Mouse (Mus musculus): ENCODE measurements around the gene Tmprss11b. TPM values are rescaled to one million over a fixed set of nuclear protein-coding genes. Genes with fewer than 3 reads are reported as not detected.
"Not testable (repeated sequence)": the region's sequence is repeated elsewhere in the genome, so short reads cannot be mapped to it uniquely, and the experiment has no call there.

Tmprss11b gene
- 0.06 and 0.24 TPM in 2 replicates for polyA plus RNA-seq (2016; fragmentation: Nextera tagmentation; extraction: Ambion mirVana)

- no peak within 1 kb of the TSS for H3K4me2 ChIP-seq (replicated peaks)
- WGBS: 66% methylated on average over 5 of the region's 5 CpGs
- no peak within 1 kb of the TSS for H3K9ac ChIP-seq
- ATAC-seq (ENCODE audit: insufficient number of reproducible peaks, insufficient read depth, low FRiP score, low TSS enrichment): no peak
- H3K4me1 ChIP-seq: no peaks in the 10 kb centered on the region
- no peaks in the 10 kb centered on the region for H3K9me3 ChIP-seq
- no peak within 1 kb of the TSS for H3K27ac ChIP-seq
- no peak within 1 kb of the TSS for H3K4me3 ChIP-seq
- no peaks in the 10 kb centered on the region for H3K36me3 ChIP-seq
- H3K27me3 ChIP-seq: no peaks in the 10 kb centered on the region
Measured at GRCm38 (mm10) chr5:86676262-86676661, at the start of gene Tmprss11b. Gene Tmprss11b (minus strand): TSS chr5:86676362.

GRCm38 (mm10) chr5:86725021-86725420, 48.9 kb upstream of the Tmprss11b start:
- no peak for ATAC-seq (ENCODE audit: insufficient number of reproducible peaks, insufficient read depth, low FRiP score, low TSS enrichment)
- Histone ChIP-seq H3K9me3 (no peaks in the 10 kb centered on the region), H3K4me1 (no peaks in the 10 kb centered on the region), H3K27me3 (no peaks in the 10 kb centered on the region), H3K9ac (no peak overlapping the region), H3K27ac (no peak overlapping the region), H3K4me3 (no peak overlapping the region), H3K4me2 (replicated peaks) (no peak overlapping the region), H3K36me3 (no peaks in the 10 kb centered on the region)

- Histone ChIP-seq H3K27ac (no peak overlapping the region), H3K4me2 (replicated peaks) (no peak overlapping the region), H3K4me3 (no peak overlapping the region), H3K9ac (no peak overlapping the region), H3K36me3 (no peaks in the 10 kb centered on the region), H3K4me1 (no peaks in the 10 kb centered on the region), H3K9me3 (no peaks in the 10 kb centered on the region), H3K27me3 (no peaks in the 10 kb centered on the region)
- WGBS: 16% methylated on average over 2 of the region's 2 CpGs
- peak; percentile 28; the same call in 1 of the 2 replicates for ATAC-seq (ENCODE audit: insufficient number of reproducible peaks, insufficient read depth, low FRiP score, low TSS enrichment)
Measured at GRCm38 (mm10) chr5:86722820-86723460, 46.8 kb upstream of the Tmprss11b start.

- H3K4me3 ChIP-seq: no peak overlapping the region
- ATAC-seq (ENCODE audit: insufficient number of reproducible peaks, insufficient read depth, low FRiP score, low TSS enrichment): no peak
- no peak overlapping the region for H3K4me2 ChIP-seq (replicated peaks)
- H3K27ac ChIP-seq: no peak overlapping the region
- 82% methylated on average over 2 of the region's 2 CpGs for WGBS
- H3K4me1 ChIP-seq: no peaks in the 10 kb centered on the region
- no peaks in the 10 kb centered on the region for H3K9me3 ChIP-seq
- H3K9ac ChIP-seq: no peak overlapping the region
- H3K36me3 ChIP-seq: no peaks in the 10 kb centered on the region
- H3K27me3 ChIP-seq: no peaks in the 10 kb centered on the region
Measured at GRCm38 (mm10) chr5:86714967-86715366, 38.8 kb upstream of the Tmprss11b start.

GRCm38 (mm10) chr5:86704923-86705322, 28.8 kb upstream of the Tmprss11b start:
- H3K36me3 ChIP-seq: no peaks in the 10 kb centered on the region
- H3K27me3 ChIP-seq: no peaks in the 10 kb centered on the region
- no peak overlapping the region for H3K27ac ChIP-seq
- WGBS: 82% methylated on average over 3 of the region's 3 CpGs
- no peak overlapping the region for H3K4me2 ChIP-seq (replicated peaks)
- ATAC-seq (ENCODE audit: insufficient number of reproducible peaks, insufficient read depth, low FRiP score, low TSS enrichment): no peak
- no peaks in the 10 kb centered on the region for H3K4me1 ChIP-seq
- H3K9me3 ChIP-seq: no peaks in the 10 kb centered on the region
- no peak overlapping the region for H3K4me3 ChIP-seq
- no peak overlapping the region for H3K9ac ChIP-seq

- no peak for ATAC-seq (ENCODE audit: insufficient number of reproducible peaks, insufficient read depth, low FRiP score, low TSS enrichment)
- WGBS: 56% methylated on average over 4 of the region's 4 CpGs
Measured at GRCm38 (mm10) chr5:86684667-86685066, 8.5 kb upstream of the Tmprss11b start.

GRCm38 (mm10) chr5:86649185-86649584, 27.0 kb downstream of the Tmprss11b start:
- 31% methylated on average over 4 of the region's 4 CpGs for WGBS
- not testable (repeated sequence) for H3K4me3 ChIP-seq; H3K4me1 ChIP-seq; H3K9me3 ChIP-seq; H3K36me3 ChIP-seq; H3K27me3 ChIP-seq; H3K4me2 ChIP-seq (replicated peaks); H3K9ac ChIP-seq; ATAC-seq (ENCODE audit: insufficient number of reproducible peaks, insufficient read depth, low FRiP score, low TSS enrichment); H3K27ac ChIP-seq

More at GRCm38 (mm10) chr5:86684667-86685066, 8.5 kb upstream of the Tmprss11b start:
- Histone ChIP-seq H3K9ac (no peak overlapping the region), H3K27ac (no peak overlapping the region), H3K4me2 (replicated peaks) (no peak overlapping the region), H3K27me3 (no peaks in the 10 kb centered on the region), H3K9me3 (no peaks in the 10 kb centered on the region), H3K4me1 (no peaks in the 10 kb centered on the region), H3K4me3 (no peak overlapping the region), H3K36me3 (no peaks in the 10 kb centered on the region)

- Histone ChIP-seq H3K27me3 (no peaks in the 10 kb centered on the region), H3K9me3 (no peaks in the 10 kb centered on the region), H3K4me3 (no peak overlapping the region), H3K36me3 (no peaks in the 10 kb centered on the region), H3K27ac (no peak overlapping the region), H3K9ac (no peak overlapping the region), H3K4me2 (replicated peaks) (no peak overlapping the region), H3K4me1 (no peaks in the 10 kb centered on the region)
- no peak for ATAC-seq (ENCODE audit: insufficient number of reproducible peaks, insufficient read depth, low FRiP score, low TSS enrichment)
- 68% methylated on average over 3 of the region's 3 CpGs for WGBS
Measured at GRCm38 (mm10) chr5:86640795-86641194, 35.4 kb downstream of the Tmprss11b start.

GRCm38 (mm10) chr5:86632324-86632723, 43.8 kb downstream of the Tmprss11b start, which contains the start of gene Tmprss11f:
Gene Tmprss11f (minus strand): TSS chr5:86632424.
- 68% methylated on average over 5 of the region's 5 CpGs for WGBS
- no peak within 1 kb of the TSS for H3K27ac ChIP-seq
- H3K4me1 ChIP-seq: no peaks in the 10 kb centered on the region
- H3K27me3 ChIP-seq: no peaks in the 10 kb centered on the region
- no peaks in the 10 kb centered on the region for H3K36me3 ChIP-seq
- no peak within 1 kb of the TSS for H3K4me3 ChIP-seq
- H3K4me2 ChIP-seq (replicated peaks): no peak within 1 kb of the TSS
- H3K9me3 ChIP-seq: no peaks in the 10 kb centered on the region
- ATAC-seq (ENCODE audit: insufficient number of reproducible peaks, insufficient read depth, low FRiP score, low TSS enrichment): no peak
- H3K9ac ChIP-seq: no peak within 1 kb of the TSS

GRCm38 (mm10) chr5:86630700-86631099, 45.5 kb downstream of the Tmprss11b start:
- no peaks in the 10 kb centered on the region for H3K9me3 ChIP-seq
- ATAC-seq (ENCODE audit: insufficient number of reproducible peaks, insufficient read depth, low FRiP score, low TSS enrichment): no peak
- H3K4me1 ChIP-seq: no peaks in the 10 kb centered on the region
- H3K9ac ChIP-seq: no peak overlapping the region
- no peak overlapping the region for H3K4me3 ChIP-seq
- no peak overlapping the region for H3K27ac ChIP-seq
- 52% methylated on average over 2 of the region's 2 CpGs for WGBS
- no peaks in the 10 kb centered on the region for H3K27me3 ChIP-seq
- H3K36me3 ChIP-seq: no peaks in the 10 kb centered on the region
- H3K4me2 ChIP-seq (replicated peaks): no peak overlapping the region

GRCm38 (mm10) chr5:86621778-86622177, 54.4 kb downstream of the Tmprss11b start:
- Histone ChIP-seq H3K9ac (no peak overlapping the region), H3K4me3 (no peak overlapping the region), H3K4me1 (no peaks in the 10 kb centered on the region), H3K4me2 (replicated peaks) (no peak overlapping the region), H3K36me3 (no peaks in the 10 kb centered on the region), H3K27me3 (no peaks in the 10 kb centered on the region), H3K9me3 (no peaks in the 10 kb centered on the region), H3K27ac (no peak overlapping the region)
- no peak for ATAC-seq (ENCODE audit: insufficient number of reproducible peaks, insufficient read depth, low FRiP score, low TSS enrichment)
- 71% methylated on average over 1 of the region's 1 CpGs for WGBS
